Mouse (Mus musculus) ovary, postnatal 36 days (tissue): ENCODE results near the gene Got2.
A peak's percentile ranks its signal among the peaks of the same experiment; 100 is the strongest.

ENCODE experiments used
- DNase-seq: peaks from one replicate; pipeline ENCODE4 v3.0.0; 2022; ENCODE audit warnings: low spot score, mixed read lengths

Got2 gene

DNA sequence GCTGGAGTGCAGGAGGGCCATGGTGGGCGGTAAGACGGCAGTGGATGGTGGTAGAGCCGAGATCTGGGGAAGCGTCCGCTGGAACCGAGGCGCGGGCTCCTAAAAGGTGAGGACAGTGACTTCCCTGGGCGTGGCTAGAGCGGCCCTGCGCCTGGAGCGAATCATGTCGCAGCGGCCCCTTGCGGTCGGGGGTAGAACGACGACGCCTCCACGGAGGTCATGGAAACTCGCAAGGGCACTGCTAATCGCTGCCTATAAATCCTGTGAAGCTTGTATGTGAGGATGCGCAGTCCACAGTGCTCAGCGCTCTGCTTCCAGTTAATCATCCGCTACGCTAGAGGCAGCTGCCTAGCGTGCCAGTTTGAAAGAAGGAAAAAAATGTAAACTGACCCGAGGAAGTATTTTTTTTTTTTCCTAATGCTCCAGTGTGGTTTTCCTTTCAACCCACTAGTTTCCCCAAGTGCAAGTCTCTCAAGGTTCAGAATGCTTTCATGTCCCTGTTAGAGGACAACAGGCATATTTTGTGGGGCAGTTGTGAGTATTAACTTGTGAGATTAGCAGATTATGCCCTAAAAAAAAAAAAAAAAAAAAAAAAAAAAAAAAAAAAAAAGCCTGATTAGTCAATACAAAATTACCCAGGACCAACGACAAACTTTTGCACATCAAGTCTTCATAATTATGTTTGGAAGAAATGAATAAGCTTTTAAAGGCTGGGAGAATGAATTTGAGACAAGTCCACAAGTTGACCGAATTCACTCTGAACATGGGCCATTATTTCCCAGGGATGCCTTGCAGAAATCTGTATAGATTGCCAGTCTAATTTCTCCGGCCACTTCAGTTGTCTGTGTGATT lies at the start of gene Got2:
Got2 (minus strand) TSS at position 263 of the 852 bp plus-strand sequence.
- DNase-seq, result peak; percentile 88

DNA sequence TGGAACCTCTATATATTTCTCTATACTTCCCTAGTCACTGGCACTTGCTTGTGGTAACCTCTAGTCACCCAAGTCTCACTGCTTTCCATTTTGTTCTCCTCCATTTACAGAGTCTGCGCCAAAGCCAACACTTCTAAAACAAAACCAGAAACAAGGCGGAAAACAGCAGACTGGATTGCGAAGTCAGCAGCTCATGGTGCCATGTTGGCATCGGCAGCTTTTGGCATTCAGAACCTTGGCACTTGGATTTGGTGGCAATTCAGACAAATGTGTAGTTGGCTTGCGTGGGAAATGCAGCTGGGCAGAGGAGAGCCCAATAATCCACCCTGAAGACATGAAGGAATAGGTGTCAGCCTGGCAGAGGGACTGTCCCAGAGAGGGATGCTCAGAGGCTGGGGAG lies 44.5 kb upstream of the Got2 start:
- DNase-seq, result no peak

DNA sequence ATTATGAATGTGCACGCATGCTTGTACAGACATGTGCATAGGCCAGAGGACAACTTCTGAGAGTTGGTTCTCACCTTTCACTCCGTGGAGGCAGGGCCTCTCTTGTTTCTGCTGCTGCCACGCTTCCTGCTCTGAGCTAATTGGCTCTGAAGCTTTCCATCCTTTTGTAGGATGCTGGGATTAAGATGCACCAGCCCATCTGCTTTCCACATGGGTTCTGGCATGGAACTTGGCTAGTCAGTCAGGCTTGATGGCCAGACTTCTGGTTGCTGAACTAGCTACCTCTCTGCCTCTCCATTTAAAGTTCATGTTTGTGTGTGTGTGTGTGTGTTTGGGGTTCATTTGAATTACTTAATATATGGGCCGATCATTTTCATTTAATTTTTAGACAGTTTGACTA lies 41.5 kb upstream of the Got2 start:
- DNase-seq, result no peak

DNA sequence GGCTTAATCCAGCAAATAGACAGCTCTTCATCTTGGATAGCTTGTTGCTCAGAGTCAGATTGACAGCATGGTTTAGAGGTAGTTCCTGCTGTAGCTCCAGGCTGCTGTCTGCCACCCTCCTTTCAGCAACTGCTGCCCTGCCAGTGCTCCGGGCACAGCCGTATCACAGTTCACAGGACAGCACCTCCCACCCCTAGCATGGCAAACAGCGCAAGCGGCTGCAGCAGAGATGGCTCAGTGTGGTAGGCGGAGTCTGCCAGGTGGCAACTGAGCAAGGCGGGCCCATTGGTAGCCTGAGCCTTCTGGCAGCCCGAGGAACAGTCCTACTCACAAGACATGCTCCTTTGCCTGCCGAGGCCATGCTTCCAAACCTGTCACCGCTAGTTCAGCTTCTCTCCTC lies 27.8 kb upstream of the Got2 start:
- DNase-seq, result peak; percentile 24

DNA sequence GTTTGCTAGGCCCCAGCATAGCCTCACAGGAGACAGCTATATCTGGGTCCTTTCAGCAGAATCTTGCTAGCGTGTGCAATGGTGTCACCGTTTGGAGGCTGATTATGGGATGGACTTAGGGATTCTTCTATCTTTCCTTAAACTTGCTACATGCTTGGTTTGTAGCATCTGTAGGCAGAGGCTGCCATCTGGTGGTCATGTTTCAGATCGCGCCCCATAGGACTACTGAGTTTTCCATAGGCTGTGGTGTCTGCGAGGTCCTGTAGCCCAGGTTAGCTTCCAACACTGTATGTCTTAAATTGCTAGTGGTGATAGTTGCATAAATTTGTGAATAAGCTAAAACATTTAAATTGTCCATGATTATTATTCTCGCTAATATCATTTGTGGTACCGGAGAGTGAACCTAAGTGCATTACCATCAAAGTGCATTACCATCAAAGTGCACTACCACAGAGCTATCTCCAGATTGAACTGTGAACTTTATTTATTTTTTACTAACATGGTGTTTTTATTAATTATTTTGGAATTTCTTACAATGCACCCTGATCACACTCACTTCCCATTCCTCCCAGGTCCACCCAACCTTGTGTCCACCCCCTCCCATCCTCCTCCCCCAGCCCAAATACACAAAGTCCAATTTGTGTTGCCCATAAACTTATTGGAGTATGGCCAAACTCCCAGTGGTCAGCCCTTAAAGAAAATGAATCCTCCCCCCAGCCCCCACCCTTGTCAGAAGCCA lies 26.7 kb upstream of the Got2 start:
- DNase-seq, result peak; percentile 68

DNA sequence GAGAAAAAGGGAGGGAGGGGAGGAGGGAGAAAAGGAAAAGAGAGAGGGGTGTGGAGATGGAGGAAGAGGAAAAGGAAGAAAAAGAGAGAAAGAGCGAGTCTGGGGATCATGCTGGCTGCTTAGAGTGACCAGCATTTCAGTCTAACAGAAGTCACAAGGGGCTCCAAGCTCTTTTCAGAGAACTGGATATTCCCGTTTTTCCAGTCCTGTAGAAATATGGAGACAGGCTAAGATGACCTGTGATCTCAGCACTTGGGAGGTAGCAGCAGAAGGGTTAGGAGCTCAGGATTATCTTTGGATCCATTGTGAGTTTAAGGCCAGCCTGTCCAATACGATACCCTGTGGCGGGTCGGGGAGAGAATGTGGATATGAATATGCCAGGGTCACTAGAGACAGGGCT lies 22.9 kb upstream of the Got2 start:
- no peak for DNase-seq

DNA sequence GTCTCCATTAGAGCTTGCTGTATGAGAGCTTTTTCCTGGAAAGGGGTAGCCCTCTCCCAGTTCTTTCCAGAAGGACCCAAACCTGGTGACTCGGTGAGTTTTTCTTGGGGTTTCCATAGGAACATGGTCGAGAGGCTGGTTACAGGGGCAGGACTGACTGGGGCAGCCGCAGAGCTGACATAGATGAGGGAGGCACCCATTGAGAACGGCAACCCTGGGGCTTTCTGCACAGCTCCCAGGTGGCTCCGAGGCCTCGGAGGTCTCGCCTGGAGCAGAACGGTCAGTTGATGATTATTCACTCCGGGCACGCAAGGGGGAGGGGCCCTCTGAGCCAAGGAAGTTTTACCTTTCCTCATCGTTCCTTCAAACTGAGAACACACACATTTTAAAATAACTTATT lies 19.5 kb upstream of the Got2 start:
- no peak for DNase-seq

DNA sequence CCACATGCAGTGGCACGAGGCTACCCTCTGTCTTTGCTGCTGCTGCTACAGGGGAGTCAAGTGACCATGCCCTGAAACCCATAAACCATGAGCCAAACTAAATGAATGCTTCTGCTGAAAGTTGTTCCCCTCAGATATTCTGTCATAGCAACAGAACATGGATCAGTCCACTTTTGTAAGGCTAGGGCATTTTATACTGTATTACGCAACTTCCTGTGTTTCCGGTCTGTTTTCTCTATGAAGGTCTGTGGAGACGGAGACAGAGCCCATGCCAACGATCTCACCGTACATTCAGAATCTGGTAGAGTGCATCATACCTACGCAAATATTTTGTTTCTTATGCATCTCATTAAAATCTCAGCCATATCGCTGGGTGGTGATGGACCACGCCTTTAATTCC lies 18.4 kb upstream of the Got2 start:
- DNase-seq, result no peak

DNA sequence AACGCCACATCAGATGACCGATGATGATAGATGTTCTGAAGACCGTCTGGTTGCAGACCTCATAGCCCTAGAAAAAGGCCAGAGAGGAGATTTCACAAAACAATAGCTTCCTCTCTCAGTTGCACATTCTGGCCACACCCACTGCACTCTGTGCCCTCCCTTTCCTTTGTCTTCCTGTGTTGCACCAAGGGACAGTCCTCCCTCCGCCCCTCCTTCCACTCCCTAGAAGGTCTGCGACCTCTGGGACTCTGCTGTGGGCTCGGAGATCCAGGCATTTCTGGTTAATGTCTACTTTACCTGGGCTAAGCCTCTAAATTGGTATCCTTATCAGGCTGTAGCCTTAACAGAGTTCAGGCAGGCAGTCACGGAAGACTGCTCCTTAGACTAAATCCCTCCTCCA lies 13.5 kb upstream of the Got2 start:
- no peak for DNase-seq

DNA sequence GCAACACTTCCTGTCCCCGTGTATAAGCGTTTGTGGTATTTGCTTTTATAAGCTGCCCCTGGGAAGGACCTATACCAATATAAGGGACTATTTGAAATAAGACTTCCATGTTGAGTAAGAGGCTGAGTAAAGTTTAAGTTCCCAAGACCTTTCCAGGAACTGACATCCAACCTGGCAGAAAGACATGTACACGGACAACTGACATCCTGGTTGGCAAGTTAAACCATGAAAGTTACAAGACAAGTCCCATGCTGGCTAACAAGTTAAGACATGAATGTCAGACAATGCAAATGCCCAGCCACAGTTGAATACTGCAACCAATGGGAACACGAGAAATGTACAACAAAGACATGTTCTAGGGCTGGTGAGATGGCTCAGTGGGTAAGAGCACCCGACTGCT lies 5.4 kb upstream of the Got2 start:
- DNase-seq, result no peak

DNA sequence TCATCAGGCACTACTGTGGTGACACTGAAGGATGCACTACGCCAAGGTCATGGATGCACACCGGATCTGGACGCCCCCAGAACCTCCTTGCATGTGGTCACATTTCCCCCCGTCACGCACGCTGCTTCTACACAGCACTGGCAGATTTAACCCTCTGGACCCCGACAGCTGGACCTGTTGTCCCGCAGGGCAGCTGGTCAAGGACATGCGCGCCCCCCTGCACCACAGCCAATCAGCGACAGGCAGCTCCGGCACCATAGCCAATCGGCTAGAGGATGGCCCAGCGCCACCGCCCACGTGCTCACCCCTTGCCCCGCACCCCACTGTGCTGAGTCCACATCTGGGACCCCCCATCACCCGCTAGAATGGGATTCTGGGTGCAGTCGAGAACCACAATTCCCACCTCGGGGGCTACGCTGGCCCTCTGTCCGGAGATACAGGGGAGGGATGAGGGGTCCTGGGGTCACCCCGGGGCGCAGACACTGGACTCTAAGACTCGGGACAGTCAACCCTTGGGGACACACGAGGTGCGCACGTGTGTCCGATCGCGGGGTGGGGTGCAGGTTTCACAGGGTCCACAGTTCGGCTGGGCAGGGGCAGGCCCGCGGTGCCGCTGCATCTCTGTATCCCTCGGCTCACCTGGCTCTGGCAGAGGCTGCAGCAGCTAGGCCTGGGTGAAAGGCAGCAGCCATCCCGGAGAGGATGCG lies 616 bp downstream of the Got2 start:
- DNase-seq, result peak; percentile 70

DNA sequence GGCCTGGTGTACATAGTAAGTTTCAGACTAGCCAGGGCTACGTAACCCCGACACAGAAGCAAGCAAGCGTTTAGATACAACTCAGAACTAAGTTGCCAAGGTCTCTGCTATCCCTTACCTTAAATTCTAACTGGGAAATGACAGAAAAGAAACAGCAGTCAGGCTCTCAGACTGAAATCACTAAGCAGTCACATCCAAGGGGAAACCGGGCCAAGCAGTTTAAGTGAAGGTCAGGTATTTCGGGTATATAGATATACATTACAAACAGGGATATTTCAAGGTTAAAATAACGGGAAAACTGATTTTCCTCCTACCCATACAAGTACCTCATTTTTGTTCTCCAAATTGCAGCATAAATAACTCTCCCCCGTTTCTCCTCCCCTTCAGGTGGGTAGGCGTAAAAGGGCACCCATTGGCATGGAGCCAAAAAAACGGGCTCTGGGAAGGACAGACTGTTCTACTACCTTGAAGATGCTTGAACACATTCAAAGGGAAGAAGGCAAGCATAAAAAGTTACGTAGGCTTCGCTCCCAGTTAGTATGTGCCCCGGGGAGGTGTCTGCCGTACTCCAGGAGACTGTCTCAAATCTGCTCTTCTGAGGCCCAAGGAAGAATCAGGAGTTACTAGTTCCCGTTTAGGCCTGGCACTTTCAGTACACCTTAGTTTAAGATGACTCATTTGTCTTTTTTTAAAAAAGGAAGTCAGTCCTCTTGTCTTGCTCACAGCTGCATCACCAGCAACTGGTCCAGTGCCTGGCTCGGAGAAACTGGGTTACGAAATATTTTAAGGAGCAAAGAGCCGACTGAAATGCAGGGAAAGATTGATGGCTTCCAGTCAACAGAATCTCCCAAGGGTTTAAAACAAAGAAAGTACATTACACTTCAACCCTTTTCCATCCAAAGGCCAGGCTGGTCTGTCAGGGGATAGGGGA lies 1.4 kb downstream of the Got2 start:
- DNase-seq, result peak; percentile 20

DNA sequence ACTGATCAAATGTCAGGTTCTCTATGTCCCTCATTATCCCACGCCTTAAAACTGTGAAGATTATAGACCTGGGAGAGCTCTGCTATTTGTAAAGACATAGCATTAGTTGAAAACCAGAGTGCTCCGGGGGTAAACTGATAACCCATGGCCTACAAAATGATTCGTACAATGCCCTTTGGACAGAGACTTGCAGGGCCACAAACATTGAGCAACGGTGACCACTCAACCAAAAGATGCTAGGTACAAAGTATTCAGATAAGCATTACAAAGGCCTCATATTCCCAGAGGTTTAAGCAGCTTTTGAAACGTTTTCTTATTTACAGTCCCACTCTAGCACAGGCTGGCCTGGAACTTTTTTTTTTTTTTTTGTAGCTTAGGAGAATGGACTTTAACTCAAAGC lies 2.4 kb downstream of the Got2 start:
- no peak for DNase-seq

DNA sequence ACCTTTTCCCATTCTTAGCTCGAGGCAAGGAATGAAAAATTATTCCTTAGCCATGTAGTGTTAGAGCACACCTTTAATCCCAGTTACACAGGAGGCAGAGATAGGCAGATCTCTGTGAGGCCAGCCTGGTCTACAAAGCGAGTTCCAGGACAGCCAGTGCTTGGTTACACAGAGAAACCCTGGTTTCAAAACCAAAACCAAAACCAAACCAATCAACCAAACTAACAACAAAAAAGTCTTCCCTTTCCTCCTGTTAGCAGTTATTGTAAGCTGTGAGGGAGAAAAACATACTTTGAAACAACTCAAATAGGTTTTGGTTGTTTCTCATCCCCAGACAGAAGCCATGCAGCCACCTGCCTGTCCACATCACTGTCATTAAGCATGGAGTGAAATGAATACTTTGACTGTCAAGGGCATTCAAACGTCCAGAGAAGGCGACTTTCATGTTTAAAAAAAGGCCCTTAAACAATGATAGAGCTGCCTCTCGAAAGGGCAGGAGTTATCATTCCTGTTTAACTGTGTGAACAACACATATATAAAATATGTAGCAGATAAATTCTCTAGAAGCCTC lies 3.0 kb downstream of the Got2 start:
- DNase-seq, result no peak

DNA sequence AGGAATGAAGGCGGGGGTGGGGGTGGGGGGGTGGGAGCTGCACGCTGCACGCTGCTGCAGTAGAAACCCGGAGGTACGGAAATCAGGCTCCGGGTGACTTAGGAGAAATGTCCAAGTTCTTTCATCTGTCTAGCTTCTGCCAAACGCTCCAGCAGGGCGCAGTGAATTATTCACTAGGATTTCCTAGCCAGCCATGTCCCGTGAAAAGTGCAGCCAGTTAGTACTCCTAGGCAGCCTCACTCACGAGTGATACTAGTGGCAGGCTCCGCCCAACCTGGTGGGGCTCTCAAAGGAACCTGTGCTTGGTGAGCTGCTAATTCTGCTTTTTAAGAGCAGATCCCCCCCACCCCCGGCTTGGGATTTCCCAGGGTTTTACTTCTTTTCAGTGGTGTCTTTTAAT lies 3.9 kb downstream of the Got2 start:
- no peak for DNase-seq

DNA sequence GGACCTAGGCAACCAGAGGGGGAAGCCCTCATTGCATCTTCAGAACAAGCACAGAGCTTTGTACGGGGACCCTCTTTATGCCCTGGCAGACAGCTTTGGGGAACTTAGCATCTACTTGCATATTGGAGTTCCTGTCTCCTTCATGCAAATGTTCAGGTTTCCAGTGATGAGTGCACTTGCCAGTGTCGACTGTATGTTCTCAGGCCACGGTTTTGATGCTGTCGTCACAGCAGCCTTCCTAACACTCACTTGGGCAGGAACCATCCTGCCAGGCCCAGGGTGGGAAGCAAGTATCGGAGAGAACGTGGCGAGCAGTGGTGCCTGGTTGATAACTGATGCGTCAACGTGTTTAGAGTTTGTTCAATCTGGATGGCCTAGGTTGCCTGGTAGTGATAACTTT lies 6.2 kb downstream of the Got2 start:
- DNase-seq, result no peak

DNA sequence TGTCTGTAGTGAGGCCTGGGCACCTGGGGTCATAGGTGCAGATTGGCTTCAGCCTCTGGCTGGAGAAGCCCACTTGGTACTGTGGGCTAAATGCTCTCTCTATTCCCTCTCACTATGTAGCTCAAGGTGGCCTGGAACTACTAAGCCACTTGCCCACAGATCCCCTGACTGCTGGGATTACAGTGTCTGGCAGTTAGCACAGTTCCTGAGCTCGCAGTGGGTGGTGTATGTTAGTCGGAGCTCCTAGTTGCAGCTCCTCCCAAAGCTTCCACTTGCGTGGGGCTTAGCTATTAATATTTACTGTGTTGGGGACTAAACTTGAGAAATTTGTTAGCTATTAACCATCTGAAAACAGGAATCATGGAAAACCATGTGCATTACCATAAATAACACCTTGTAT lies 6.8 kb downstream of the Got2 start:
- DNase-seq, result no peak

DNA sequence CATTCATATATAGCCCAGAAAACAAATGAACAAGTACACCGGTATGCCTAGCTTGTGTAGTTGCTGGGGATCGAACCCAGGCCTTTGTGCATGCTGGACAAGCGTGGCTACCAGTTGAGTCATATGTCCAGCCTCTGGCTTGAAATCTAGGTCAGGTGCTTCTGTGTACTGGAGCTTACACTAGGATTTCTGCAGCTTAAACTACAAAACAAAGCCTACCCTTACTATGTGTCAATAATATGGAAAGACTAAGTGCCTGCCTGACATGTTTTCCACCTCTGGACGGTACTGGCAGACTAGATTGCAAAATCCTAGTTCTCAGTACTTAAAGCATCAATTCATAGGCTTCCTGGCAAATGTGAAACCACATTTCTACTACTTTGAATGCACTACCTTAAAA lies 8.5 kb downstream of the Got2 start:
- no peak for DNase-seq

DNA sequence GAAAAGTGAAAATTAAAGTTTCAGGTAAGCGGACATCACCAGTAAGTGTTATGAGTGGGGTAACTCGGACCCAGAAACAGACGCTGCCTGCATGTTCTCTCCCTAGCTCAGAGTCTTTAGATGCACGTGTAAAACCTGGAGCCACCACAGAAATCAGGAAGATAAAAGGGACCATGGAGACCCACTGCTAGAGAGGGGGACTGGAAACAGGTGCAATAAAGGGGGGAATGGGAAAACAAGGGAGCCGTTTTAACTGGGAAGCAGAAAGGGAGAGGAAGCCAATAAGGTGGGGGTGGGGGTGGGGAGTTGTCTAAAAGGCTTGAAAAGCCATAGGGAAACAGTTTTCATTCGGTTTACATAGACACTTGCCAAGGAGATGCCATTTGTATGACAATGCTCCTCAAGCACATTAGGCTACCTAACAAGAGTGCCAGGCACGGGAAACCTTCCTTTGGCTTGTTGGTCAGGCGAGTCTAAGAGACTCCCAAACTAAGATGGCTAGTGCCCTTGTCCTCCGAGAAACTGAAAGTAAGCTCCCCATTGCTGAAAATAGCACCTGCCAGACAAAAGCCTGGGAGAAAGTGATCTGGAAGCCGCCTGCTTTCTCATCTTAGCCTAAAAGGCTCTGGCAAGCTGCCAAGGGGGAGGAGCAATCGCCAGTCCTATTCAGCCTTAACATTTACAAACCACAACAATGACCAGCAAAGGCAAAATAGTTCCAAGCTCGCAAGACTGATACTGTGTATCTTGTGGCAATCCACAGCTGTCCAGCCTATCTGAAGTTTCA lies 10.0 kb downstream of the Got2 start:
- peak; percentile 50 for DNase-seq

DNA sequence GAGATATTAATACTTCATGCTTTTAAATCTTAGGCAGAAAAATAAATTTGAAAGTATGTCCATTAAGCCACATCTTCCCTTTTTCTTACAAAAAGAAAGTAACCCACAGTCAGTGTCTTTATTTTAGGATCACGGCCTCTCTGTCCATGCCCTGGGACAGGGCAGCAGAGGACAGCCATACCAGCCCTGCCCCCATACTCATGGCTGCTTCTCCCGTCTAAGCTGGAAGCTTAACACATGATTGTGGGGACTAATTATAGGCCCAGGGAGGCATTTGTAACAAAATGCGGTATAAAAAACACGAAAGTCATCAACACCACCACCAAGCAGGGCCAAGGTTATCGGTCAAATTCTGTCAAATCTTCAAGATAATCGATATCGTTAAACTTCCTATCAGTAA lies 13.1 kb downstream of the Got2 start:
- no peak for DNase-seq

DNA sequence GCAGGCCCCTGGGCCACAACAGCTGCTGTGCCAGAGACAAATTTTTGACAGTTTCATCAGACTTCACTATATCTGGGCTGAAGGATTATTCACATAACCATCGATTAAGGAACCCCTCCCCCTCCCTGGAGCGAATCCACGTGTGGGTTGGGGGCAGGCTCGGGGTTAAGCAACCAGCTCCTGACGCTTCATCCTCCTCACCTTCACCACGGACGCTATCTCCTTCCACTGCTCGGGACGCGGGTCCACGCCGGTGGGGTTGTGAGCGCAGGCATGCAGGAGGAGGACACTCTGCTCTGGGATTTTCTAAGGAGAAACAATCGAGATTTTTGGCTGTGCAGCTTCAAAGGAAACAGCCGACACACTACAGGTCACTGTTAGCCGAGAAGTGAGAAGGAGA lies 16.7 kb downstream of the Got2 start:
- no peak for DNase-seq
